Mouse (Mus musculus) G1E (cell line): Measurements from ENCODE around the gene Rgs19.

ENCODE experiments used
- CTCF ChIP-seq: IDR thresholded peaks from 2 replicates; pipeline ENCODE4 v1.5.1; 2012; ENCODE audit warnings: low read depth, low read length, inconsistent platforms, mixed read lengths
- GATA1 ChIP-seq: IDR thresholded peaks from 2 replicates; pipeline ENCODE4 v1.6.1; 2012; ENCODE audit warnings: borderline replicate concordance, low read length, inconsistent platforms, mixed read lengths
- TAL1 ChIP-seq: conservative IDR thresholded peaks from 2 replicates; pipeline ENCODE4 v1.6.1; 2012; ENCODE audit warnings: low read depth, low read length, inconsistent platforms, mixed read lengths

DNA sequence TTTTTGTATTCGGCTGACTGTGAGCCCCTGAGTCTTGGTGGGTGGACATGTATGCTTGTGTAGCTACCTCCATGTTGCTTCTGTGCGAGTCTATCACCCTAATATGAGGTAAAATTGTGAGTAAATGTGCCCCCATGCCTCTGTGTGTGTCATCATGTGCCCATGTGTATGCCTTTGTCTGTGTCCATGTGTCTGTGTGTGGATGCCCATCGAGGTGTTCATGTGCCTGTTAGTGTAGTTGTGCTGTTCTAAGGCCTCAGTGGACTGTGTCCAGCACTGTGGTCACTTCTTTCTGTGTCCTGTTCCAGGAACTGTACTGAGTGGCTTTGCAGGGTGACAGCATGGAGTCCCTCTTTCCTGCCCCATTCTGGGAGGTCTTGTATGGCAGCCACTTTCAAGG lies 21.6 kb upstream of the Rgs19 start:
- no peak for TF ChIP-seq GATA1
- no peak for TF ChIP-seq TAL1
- TF ChIP-seq CTCF, result no peak
